Mouse (Mus musculus) kidney, postnatal 0 days (tissue): ENCODE results near the gene Spp1. TPM values are rescaled to one million over a fixed set of nuclear protein-coding genes. Genes with fewer than 3 reads are reported as not detected.

Experiments used
- ATAC-seq: fragments of 200-750 bp; cut with Nextera tagmentation; replicated peaks from 2 replicates; pipeline ENCODE4 v1.8.0; 2017; ENCODE audit warnings: low read depth, moderate number of reproducible peaks, moderate TSS enrichment, moderate library complexity; ENCODE audit not compliant: low FRiP score
- DNase-seq: peaks from one replicate; pipeline ENCODE4 v3.0.0-alpha.2; 2016; ENCODE audit warnings: low spot score
- H3K27ac ChIP-seq: fragments of 300-500 bp; sonication (generic); 2 replicates; pipeline ENCODE4 v1.5.1; 2014; ENCODE audit warnings: mild to moderate bottlenecking
- H3K27me3 ChIP-seq: fragments of 300-500 bp; sonication (generic); 2 replicates; pipeline ENCODE4 v1.6.1; 2014; ENCODE audit warnings: low read length, mixed read lengths; ENCODE audit not compliant: insufficient read depth
- H3K36me3 ChIP-seq: fragments of 300-500 bp; sonication (generic); 2 replicates; pipeline ENCODE4 v1.6.1; 2014; ENCODE audit warnings: low read length, mixed read lengths; ENCODE audit not compliant: insufficient read depth
- H3K4me1 ChIP-seq: fragments of 300-500 bp; sonication (generic); replicated peaks from 2 replicates; pipeline ENCODE4 v1.6.1; 2014; ENCODE audit warnings: antibody characterized with exemption, low read length, mixed read lengths; ENCODE audit not compliant: insufficient read depth
- H3K4me2 ChIP-seq: fragments of 300-500 bp; sonication (generic); 2 replicates; pipeline ENCODE4 v1.6.1; 2014; ENCODE audit warnings: mild to moderate bottlenecking, low read length, moderate library complexity, mixed read lengths
- H3K4me3 ChIP-seq: fragments of 300-500 bp; sonication (generic); replicated peaks from 2 replicates; pipeline ENCODE4 v1.5.1; 2014; ENCODE audit warnings: low read depth, low read length
- H3K9ac ChIP-seq: fragments of 300-500 bp; sonication (generic); 2 replicates; pipeline ENCODE4 v1.6.1; 2014; ENCODE audit warnings: low read depth, low read length
- H3K9me3 ChIP-seq: fragments of 300-500 bp; sonication (generic); replicated peaks from 2 replicates; pipeline ENCODE4 v1.6.1; 2016; ENCODE audit warnings: low read length, inconsistent platforms, mixed read lengths
- CTCF ChIP-seq: IDR thresholded peaks from 2 replicates; pipeline ENCODE4 v1.5.1; 2016; ENCODE audit warnings: antibody characterized with exemption, low read depth, mild to moderate bottlenecking, moderate library complexity
- WGBS: fragments of 180-500 bp; shearing (Covaris S2); extraction: QIAGEN DNeasy Blood & Tissue Kit; methylation state at CpG from one replicate; pipeline ENCODE4 v1.1.7; 2014; 5-methylcytosine and 5-hydroxymethylcytosine counted together
- polyA plus RNA-seq: library from polyadenylated mRNA; unstranded; fragments of >200 nt; fragmentation: Nextera tagmentation; extraction: Ambion mirVana; gene quantifications from 2 replicates; pipeline ENCODE4 v1.2.1, GENCODE M21; 2015

The Spp1 gene
- polyA plus RNA-seq, 1 experiment from 2014 or later, result 1,587 TPM

- H3K9me3 ChIP-seq, result no peaks in the 10 kb centered on the region
- H3K4me3 ChIP-seq, result no peak overlapping the region
- no peak overlapping the region for H3K4me2 ChIP-seq
- no peaks in the 10 kb centered on the region for H3K4me1 ChIP-seq
- no peak overlapping the region for H3K9ac ChIP-seq
- DNase-seq (no peak), ATAC-seq (no peak)
- peak overlapping the region; percentile 38; the same call in 1 of the 2 replicates for H3K27ac ChIP-seq
- 62% methylated on average over 2 of the region's 2 CpGs for WGBS
- no peaks in the 10 kb centered on the region for H3K36me3 ChIP-seq
- no peaks in the 10 kb centered on the region for H3K27me3 ChIP-seq
- no peak for TF ChIP-seq CTCF
These were observed 27.2 kb upstream of the Spp1 start for GRCm38 (mm10) chr5:104407541-104408231.

DNA sequence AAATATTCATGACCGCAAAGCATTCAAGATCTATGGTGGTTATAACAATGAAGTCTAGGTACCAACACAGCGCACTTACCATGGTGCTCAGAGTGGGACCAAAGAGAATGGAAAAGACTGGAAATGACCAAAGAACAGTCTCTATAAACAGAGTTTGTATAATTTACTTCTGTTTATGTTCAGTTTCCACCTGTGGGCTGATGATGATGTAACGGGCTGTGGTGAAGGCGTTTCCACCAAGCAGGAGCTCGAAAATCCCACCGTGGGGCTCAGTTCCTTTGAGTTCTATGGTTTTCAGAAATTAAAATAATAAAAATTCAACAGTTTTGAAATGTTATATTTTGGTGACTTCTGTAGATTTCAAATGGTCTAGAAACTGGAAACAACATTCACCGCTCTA lies 26.4 kb upstream of the Spp1 start:
- no peak overlapping the region for H3K9ac ChIP-seq
- no peak for TF ChIP-seq CTCF
- H3K9me3 ChIP-seq, result no peaks in the 10 kb centered on the region
- ATAC-seq, result no peak
- no peak for DNase-seq
- H3K27me3 ChIP-seq, result no peaks in the 10 kb centered on the region
- H3K27ac ChIP-seq, result no peak overlapping the region
- H3K36me3 ChIP-seq, result no peaks in the 10 kb centered on the region
- no peaks in the 10 kb centered on the region for H3K4me1 ChIP-seq
- 96% methylated on average over 7 of the region's 7 CpGs for WGBS
- H3K4me2 ChIP-seq, result no peak overlapping the region
- H3K4me3 ChIP-seq, result no peak overlapping the region

DNA sequence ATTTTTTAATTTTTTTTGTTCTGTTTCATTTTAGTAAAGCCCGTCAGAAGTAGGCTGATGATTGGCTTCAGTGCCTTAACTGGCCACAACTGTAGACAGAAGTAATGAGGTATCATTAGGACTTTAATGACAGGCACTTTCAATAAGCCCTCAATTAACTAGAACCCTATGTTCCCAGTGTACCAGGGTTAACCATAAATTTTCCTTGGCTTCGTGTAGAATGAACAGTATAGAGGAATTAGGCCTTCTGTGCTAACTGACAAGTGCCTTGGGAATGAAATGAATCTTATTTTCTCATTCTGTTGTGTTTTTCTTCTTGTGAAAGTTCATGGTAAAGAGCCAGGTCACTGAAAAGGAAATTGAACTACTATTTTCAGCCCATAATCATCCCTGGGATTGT lies 18.9 kb upstream of the Spp1 start:
- no peaks in the 10 kb centered on the region for H3K9me3 ChIP-seq
- WGBS, result 49% methylated on average over 2 of the region's 2 CpGs
- H3K4me1 ChIP-seq, result no peaks in the 10 kb centered on the region
- no peak for TF ChIP-seq CTCF
- H3K9ac ChIP-seq, result no peak overlapping the region
- no peaks in the 10 kb centered on the region for H3K27me3 ChIP-seq
- H3K4me3 ChIP-seq, result no peak overlapping the region
- no peak overlapping the region for H3K4me2 ChIP-seq
- DNase-seq (no peak), ATAC-seq (no peak)
- H3K36me3 ChIP-seq, result no peaks in the 10 kb centered on the region
- no peak overlapping the region for H3K27ac ChIP-seq

GRCm38 (mm10) chr5:104417028-104417427 lies 17.9 kb upstream of the Spp1 start:
- ATAC-seq (no peak), DNase-seq (no peak)
- H3K9me3 ChIP-seq, result no peaks in the 10 kb centered on the region
- H3K27me3 ChIP-seq, result no peaks in the 10 kb centered on the region
- WGBS, result 72% methylated on average over 3 of the region's 3 CpGs
- no peak overlapping the region for H3K4me3 ChIP-seq
- H3K4me2 ChIP-seq, result no peak overlapping the region
- no peak for TF ChIP-seq CTCF
- H3K36me3 ChIP-seq, result no peaks in the 10 kb centered on the region
- H3K4me1 ChIP-seq, result no peaks in the 10 kb centered on the region
- peak overlapping the region; percentile 50; the same call in 1 of the 2 replicates for H3K27ac ChIP-seq
- H3K9ac ChIP-seq, result no peak overlapping the region

DNA sequence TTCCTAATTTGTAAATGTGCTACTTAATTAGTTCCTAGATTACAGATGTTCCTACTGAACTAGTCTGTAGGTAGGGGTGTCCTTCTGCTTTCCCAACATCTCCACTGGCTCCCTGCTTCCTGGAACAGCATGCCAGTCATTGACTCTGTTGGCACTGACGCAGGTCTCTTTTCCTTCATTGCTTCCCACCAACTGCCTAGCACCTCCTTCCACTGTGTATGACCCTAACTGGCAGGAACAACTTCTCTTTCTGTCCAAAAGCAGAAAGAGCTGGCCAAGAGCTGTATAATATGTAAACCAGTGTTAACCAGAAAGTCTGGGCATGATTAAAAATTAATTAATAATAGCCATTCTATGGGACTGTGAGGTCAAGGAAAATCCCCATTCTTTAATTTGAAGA lies 17.2 kb upstream of the Spp1 start:
- Histone ChIP-seq H3K9me3 (no peaks in the 10 kb centered on the region), H3K36me3 (no peaks in the 10 kb centered on the region), H3K4me3 (no peak overlapping the region), H3K4me1 (no peaks in the 10 kb centered on the region), H3K4me2 (no peak overlapping the region), H3K27me3 (no peaks in the 10 kb centered on the region), H3K9ac (no peak overlapping the region), H3K27ac (peak overlapping the region; percentile 50; the same call in 1 of the 2 replicates)
- WGBS, result 69% methylated on average over 1 of the region's 1 CpGs
- DNase-seq (no peak), ATAC-seq (peak; percentile 72)
- TF ChIP-seq CTCF, result no peak

GRCm38 (mm10) chr5:104422039-104422438 lies 12.9 kb upstream of the Spp1 start:
- H3K4me1 ChIP-seq, result no peaks in the 10 kb centered on the region
- no peak overlapping the region for H3K4me2 ChIP-seq
- no peaks in the 10 kb centered on the region for H3K36me3 ChIP-seq
- H3K27me3 ChIP-seq, result no peaks in the 10 kb centered on the region
- H3K4me3 ChIP-seq, result no peak overlapping the region
- no peaks in the 10 kb centered on the region for H3K9me3 ChIP-seq
- ATAC-seq (no peak), DNase-seq (no peak)
- TF ChIP-seq CTCF, result no peak
- WGBS, result 72% methylated on average over 2 of the region's 2 CpGs
- H3K9ac ChIP-seq, result no peak overlapping the region
- H3K27ac ChIP-seq, result no peak overlapping the region

DNA sequence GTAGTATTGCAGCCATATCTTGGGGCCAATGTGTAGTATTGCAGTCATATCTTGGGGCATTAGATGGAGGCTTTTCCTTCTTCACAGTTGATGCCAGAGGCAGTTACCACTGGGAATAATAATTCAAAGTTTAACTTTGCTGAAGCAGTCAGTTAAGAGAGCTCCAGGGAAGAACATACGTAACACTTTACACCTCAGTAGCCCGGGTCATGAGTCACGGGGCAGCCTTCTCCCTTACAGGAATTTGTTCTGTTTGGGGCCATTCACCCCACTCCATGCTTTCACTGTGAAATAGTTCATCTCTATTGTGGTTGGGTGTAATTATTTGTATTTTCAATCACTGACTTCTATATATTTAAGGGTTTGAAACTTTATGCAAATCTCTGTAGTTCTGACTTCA lies 11.1 kb upstream of the Spp1 start:
- peak; percentile 22 for DNase-seq
- H3K9ac ChIP-seq, result no peak overlapping the region
- H3K4me2 ChIP-seq, result no peak overlapping the region
- TF ChIP-seq CTCF, result no peak
- 61% methylated on average over 3 of the region's 3 CpGs for WGBS
- ATAC-seq, result peak; percentile 63; the same call in 1 of the 2 replicates
- H3K27me3 ChIP-seq, result no peaks in the 10 kb centered on the region
- no peaks in the 10 kb centered on the region for H3K36me3 ChIP-seq
- H3K27ac ChIP-seq, result no peak overlapping the region
- H3K9me3 ChIP-seq, result no peaks in the 10 kb centered on the region
- no peaks in the 10 kb centered on the region for H3K4me1 ChIP-seq
- H3K4me3 ChIP-seq, result no peak overlapping the region
